Mouse (Mus musculus) lung, postnatal 36 days (tissue): Measurements from ENCODE around the gene Hus1b.

Experiments
- DNase-seq: peaks from one replicate; pipeline ENCODE4 v3.0.0; 2022; ENCODE audit warnings: mixed read lengths

The Hus1b gene

DNA sequence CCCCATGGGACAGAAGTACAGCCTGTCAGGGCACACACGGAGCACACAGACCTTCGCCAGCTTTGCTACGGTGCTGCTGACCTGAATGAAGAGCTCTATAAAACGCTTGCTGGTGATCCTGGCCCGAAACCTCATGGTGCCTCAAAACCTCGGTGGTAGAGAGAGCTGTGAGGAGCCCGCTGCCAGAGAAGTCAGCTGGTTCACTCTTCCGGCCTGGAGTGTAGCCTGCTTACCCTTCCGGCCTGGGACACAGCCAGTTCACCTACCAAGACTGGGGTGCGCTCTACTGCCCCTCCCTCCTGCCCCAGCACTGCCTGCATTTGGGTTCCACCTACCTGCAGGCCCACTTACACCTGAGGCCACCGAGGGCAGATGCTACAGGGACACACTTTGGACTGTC lies at the start of gene Hus1b:
Gene Hus1b, minus strand, starts transcription at position 220 of the 400 bp plus-strand sequence.
- no peak for DNase-seq

- DNase-seq: no peak
Measured at GRCm38 (mm10) chr13:30994249-30994858, 46.8 kb upstream of the Hus1b start.

DNA sequence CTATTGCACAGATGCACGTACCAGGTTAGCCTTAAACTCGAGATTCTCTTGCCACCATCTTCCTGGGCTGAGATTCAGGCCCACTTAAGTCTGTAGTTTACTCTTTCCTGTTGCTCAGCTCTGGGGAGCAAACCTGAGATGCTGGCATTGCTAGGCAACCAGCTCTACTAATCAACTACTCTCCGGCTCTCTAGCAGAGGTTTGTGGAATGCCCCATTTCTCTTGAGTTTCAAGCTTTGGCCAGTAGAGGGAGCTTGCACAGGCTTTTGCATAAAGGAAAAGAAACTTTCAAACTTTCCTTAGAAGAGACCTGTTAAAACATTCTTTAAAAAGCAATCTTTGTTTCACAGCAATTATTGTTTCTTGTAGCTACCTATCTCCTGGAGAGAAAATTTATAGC lies 46.3 kb upstream of the Hus1b start:
- peak; percentile 83 for DNase-seq

- DNase-seq: peak; percentile 44
Measured at GRCm38 (mm10) chr13:30990233-30990632, 42.7 kb upstream of the Hus1b start.

DNA sequence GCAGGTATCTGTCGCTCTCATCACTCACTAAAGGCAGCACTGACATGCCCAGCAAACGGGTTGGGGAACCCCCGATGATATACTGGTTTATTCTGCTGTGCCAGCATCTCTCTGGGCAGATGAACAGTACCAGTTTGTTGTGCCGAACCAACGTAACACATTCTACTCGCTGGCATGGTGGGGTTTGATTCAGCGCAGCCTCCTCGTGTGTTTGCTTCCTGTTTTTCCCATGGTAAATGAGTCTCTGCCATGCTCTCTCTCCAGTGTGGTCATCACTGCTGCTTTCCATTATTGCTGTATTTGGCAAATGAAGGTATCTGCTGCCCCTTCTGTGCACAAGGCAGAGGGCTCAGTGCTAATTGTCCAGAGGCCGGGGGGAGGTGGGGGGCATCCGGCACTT lies 42.2 kb upstream of the Hus1b start:
- no peak for DNase-seq

GRCm38 (mm10) chr13:30987686-30988085 lies 40.1 kb upstream of the Hus1b start:
- no peak for DNase-seq

DNA sequence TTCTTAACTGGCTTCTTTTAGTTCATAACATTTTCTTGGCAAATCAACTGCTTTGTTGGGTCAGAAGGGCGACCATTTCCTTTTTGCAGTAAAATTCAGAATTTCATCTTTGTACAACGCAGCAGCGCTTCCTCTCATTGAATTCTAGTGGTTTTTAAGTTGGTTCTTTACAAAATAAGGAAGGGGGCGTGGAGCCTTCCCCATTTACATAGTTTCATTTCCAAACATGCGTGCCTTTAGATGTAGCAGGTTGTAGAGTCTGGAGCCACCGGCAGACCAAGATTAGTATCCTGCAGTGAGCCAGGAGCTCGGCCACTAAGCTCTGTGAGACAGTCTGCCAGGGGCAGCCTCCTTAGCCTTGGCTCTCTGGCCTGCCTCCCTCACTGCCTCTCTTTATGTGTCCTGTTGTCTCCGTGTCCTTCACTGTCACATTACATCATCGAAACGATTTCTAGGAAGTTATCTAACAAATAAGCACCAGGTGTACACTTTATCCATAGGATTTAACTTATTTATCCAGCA lies 39.4 kb upstream of the Hus1b start:
- peak; percentile 49 for DNase-seq

GRCm38 (mm10) chr13:30985598-30986466 lies 38.3 kb upstream of the Hus1b start:
- peak; percentile 54 for DNase-seq

DNA sequence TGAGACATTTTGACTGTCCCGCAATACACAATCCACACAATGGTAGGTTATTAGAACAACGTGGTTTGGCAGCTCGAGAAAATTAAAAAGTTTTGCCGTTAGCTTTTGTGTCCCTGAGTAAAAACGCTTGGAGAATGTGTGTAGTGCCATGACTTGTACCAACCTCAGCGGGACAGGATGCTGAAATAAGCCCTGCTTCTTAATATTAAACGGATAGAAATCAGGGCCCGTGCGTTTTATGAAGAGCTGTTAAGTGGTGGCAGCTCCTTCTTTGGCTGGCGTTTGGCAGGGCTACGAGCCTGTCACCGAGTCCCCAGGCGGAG lies 37.7 kb upstream of the Hus1b start:
- peak; percentile 44 for DNase-seq

DNA sequence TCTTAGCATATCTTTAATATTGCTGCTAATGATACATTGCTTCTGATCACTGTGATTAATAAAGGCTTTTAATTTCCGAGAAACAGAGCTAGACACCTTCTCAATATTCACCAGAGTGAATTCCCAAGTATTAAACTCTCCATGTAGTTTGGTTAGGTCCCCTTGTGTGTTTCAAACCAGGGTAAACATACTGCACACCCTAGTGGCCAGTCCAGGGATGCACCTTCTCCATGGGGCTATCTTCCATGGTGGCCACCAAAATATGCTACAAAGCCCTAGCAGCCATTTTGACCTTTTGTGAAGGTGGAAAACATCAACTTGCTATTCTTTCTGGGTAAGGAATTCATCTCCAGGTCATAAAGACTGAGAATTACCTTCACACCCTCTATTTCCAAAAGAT lies 34.1 kb upstream of the Hus1b start:
- peak; percentile 84 for DNase-seq

GRCm38 (mm10) chr13:30978224-30978623 lies 30.7 kb upstream of the Hus1b start:
- no peak for DNase-seq

DNA sequence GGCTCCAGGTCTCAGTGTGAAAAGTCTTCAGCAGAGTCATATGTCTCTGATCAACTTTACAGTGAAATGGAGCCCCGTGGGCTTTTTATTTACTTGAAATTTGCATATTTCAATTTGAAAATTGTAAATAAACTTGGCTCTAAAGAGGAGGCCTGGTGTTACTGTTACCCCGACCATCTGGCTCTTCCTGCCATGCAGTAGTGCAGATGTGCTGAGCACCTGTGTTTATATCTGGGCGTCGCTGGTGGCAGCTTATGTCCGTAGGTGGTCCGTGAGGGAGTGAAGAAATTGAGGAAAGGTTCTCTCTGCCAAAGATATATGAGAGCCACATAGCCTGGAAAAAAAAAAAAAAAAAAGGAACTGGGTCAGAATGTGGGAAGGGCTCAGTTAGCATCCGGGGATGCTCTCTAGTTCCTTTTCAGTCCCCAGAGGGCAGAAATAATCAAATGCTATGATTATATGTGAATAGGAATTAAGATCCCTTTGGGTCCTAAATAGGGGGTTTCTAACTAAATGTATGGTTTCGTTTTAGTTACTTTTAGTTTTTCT lies 29.1 kb upstream of the Hus1b start:
- DNase-seq: no peak

DNA sequence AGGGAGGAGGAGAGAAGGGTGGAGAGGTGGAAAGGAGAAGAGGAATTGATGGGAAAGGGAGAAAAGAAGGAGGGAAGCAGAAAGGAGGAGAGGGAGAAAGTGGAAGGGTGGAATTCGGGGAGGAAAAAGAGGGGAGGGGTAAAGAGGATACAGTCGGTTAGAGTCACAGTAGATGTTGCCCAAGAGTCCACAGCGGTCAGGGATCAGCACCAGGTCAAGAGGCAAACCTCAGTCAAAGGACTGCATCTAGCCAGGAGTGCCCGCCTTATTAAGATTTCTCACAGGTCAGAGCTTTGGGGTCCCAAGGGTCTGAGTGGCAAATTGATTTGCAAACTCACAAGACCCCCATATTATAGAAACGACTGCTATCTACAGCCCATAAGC lies 26.7 kb upstream of the Hus1b start:
- DNase-seq: peak; percentile 16

- peak; percentile 85 for DNase-seq
Measured at GRCm38 (mm10) chr13:30973501-30974246, 26.1 kb upstream of the Hus1b start, which contains the start of the genes Exoc2 and Gm5447. TSS of gene Exoc2 (minus strand) at chr13:30974093. TSS of gene Gm5447 (plus strand) at chr13:30974204.

DNA sequence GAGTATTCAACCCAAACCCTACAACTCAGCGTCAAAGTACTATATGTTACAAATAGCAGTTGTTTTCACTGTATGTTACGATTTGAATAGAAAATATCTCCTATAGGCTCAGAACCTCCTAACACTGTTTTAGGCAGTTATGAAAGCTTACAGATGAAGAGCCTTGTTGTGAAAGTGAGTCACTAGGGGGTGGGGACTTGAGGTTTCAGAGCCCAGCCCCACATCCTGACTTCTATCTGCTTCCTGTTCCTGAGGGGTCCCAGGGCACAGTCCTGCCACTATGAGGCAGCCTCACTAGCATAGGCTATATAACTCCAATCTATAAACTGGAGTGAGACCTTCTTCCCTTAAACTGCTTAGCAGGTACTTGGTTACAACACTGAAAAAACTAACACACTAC lies 24.5 kb upstream of the Hus1b start:
- DNase-seq: peak; percentile 57

GRCm38 (mm10) chr13:30971047-30971446 lies 23.5 kb upstream of the Hus1b start:
- DNase-seq: no peak

DNA sequence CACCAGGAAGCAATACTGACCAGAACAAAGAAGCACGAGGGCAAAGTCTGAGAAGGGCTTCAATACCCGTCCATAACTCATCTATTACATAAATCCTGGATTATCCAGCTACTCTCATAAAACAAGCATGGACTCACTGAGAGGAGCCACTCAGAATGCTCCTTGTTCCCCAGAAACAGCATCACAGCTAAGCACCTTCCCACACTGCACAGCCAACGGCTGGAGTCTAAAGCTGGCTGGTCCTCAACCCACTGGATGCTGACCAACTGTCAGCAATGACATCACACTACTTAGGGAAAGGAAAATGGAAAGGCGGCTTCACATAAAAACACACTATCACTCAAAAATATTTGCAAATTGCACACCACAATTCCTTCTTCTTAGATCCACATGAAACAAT lies 20.8 kb upstream of the Hus1b start:
- no peak for DNase-seq

DNA sequence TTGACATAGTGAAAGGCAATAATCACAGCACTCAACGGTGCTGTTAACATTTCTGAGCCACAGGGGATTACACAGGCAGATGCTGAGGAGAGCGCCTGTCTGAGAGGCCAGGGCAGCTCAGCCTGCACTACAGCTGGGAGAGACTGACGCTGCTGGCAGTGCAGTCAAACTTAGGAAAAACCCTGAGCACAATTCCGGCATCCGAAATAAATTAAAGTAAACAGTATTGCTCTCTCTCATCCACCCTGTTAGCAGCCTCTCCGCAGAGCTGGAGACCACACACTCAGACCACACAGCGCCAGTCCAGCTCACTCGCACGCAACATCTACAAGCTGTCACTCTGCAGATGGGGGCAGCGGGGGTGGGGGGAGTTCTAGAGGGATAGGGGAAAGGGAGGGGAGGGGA lies 18.9 kb upstream of the Hus1b start:
- DNase-seq: no peak

DNA sequence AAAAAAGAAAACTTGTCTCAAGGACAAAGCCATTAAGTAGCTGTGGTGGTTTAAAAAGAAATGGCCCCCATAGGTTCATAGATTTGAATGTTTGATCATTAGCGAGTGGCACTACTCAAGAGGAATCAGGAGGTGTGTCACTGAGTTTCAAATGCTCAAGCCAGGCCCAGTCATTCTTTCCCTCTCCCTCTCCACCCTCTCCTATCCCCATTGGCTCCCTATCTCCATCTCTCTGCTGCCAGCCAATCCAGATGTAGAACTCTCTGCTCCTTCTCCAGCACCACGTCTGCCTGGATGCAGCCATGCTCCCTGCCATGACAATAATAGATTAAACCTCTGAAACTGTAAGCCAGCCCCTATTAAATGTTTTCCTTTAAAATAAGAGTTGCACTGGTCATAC lies 14.4 kb upstream of the Hus1b start:
- DNase-seq: no peak

DNA sequence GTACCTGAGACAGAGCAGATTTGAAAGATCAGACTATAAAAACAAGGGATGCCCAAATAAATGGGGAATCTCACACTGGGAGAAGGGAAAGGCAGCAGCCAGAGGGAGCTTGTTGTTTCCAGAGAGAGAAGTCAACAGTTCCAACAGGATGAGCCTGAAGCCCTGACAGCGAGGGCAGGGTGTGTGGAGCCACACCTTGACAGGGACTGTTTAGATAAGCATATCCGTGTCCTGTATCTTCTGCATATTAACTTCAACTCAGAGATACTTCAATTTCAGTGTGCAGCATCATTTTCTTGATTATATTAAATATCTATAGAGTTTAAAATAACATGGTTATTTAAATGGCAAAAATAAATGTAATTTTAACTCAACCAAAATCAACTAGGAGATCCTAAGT lies 13.2 kb upstream of the Hus1b start:
- DNase-seq: no peak

DNA sequence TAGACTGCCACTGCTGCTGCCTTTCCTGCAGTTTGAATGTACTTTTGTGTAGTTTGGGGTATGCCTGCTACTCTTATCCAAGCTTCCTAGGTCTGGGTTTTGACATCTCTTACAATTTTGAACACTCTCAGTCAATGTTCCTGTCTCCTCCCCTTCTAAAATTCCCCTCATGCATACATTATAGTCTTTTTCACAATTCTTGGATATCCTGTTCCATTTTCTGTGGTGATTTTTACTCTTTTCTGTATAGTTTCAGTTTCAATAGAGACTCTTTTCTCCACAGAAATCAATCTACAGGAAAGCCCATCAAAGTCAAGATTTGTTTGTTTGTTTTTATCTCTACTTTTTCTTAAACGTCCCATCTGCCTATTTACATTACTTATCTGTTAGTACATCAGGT lies 6.0 kb upstream of the Hus1b start:
- no peak for DNase-seq

GRCm38 (mm10) chr13:30952044-30952443 lies 4.5 kb upstream of the Hus1b start:
- DNase-seq: no peak

GRCm38 (mm10) chr13:30949181-30949580 lies 1.6 kb upstream of the Hus1b start:
- DNase-seq: no peak
